Mouse (Mus musculus): ENCODE measurements around the gene Atf6b. TPM values are rescaled to one million over a fixed set of nuclear protein-coding genes. Genes with fewer than 3 reads are reported as not detected.

The Atf6b gene
- polyA plus RNA-seq, 1 experiment from 2014 or later = 119 TPM

DNA sequence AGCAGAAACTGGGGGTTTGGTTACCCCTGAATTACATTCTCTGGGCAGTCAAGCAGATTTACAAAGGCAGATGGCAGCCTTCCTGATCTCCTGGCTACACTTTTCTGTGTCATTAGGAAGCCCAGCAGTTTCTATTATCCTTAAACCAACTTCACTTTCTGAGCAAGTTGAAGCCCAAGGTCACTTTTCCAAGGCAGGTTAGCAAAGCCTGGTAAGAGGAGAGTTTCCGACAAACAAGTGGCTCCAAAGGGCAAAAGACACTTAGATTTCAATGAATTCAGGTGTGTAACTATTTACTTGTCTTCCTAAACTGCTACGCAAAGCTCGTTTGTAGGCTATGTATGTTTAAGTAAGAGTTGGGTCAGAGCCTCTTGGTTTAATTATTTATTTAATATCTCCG is 3.6 kb upstream of the Atf6b start:
- Histone ChIP-seq H3K9me3 (replicated peaks; ENCODE audit: control insufficient read depth, low read length, poor library complexity, severe bottlenecking) (no peaks in the 10 kb centered on the region), H3K4me1 (ENCODE audit: control insufficient read depth, insufficient read depth, low read length) (peaks cover 26% of the 10 kb centered on the region), H3K36me3 (ENCODE audit: control insufficient read depth, insufficient read depth, low read length) (no peaks in the 10 kb centered on the region), H3K4me2 (ENCODE audit: low read length) (no peak overlapping the region), H3K9ac (ENCODE audit: low read depth, low read length) (no peak overlapping the region), H3K4me3 (ENCODE audit: low read depth, low read length) (no peak overlapping the region), H3K27ac (ENCODE audit: low read length) (no peak overlapping the region), H3K27me3 (ENCODE audit: control insufficient read depth, insufficient read depth, low read depth, low read length) (no peaks in the 10 kb centered on the region)
- ATAC-seq = no peak
- 93% methylated on average over 4 of the region's 4 CpGs for WGBS

DNA sequence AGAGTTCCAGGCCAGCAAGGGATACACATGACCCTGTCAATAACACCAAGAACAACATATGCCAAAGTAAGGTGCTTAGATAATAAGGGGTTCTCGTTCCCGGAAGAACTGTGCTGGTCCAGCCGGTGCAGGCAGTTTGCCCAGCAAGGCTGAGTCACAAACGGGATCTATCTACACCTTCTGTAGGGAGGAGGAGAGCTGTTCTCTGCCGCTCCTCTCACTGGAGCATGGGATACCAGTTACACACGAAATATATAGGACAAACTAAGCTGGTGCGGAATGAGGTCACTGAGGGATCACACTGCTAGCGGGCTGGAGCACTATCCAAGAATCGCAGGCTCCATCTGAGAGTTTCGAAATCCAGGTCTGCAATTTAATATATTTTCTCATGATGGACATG is 3.0 kb upstream of the Atf6b start:
- Histone ChIP-seq H3K4me3 (ENCODE audit: low read depth, low read length) (no peak overlapping the region), H3K4me1 (ENCODE audit: control insufficient read depth, insufficient read depth, low read length) (peaks cover 29% of the 10 kb centered on the region), H3K27me3 (ENCODE audit: control insufficient read depth, insufficient read depth, low read depth, low read length) (no peaks in the 10 kb centered on the region), H3K27ac (ENCODE audit: low read length) (peak overlapping the region; percentile 51), H3K4me2 (ENCODE audit: low read length) (no peak overlapping the region; the same call in 1 of the 2 replicates), H3K9me3 (replicated peaks; ENCODE audit: control insufficient read depth, low read length, poor library complexity, severe bottlenecking) (no peaks in the 10 kb centered on the region), H3K9ac (ENCODE audit: low read depth, low read length) (no peak overlapping the region), H3K36me3 (ENCODE audit: control insufficient read depth, insufficient read depth, low read length) (peaks cover under 1% of the 10 kb centered on the region; the same call in 1 of the 2 replicates)
- no peak for ATAC-seq
- 85% methylated on average over 10 of the region's 10 CpGs for WGBS

DNA sequence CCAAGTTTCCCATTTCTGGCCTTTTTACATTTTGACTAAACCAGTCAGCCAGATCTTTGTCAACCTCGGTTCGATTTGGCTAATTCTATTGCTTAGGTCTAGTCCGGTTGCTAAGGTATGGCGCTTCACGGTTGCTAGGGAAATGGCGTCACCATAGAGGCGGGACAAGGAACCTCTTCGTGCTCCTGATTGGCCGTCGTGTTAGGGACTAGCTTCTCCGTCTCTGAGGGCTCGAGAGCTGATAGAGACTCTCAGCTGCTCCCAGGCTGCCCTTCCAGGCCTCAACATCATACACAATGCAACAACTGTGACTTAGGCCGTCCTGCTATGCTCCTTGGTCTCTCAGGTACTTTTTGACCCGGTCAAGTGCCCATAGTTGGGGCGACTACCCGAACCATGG is 2.3 kb upstream of the Atf6b start, which contains the start of gene Fkbpl:
Fkbpl (plus strand) TSS at position 157 of the 400 bp plus-strand sequence.
- H3K4me1 ChIP-seq (ENCODE audit: control insufficient read depth, insufficient read depth, low read length) = peaks cover 29% of the 10 kb centered on the region
- peaks cover 6% of the 10 kb centered on the region for H3K36me3 ChIP-seq (ENCODE audit: control insufficient read depth, insufficient read depth, low read length)
- no peaks in the 10 kb centered on the region for H3K9me3 ChIP-seq (replicated peaks; ENCODE audit: control insufficient read depth, low read length, poor library complexity, severe bottlenecking)
- H3K4me2 ChIP-seq (ENCODE audit: low read length) = peak within 1 kb of the TSS; percentile 70
- under 1% methylated on average over 16 of the region's 16 CpGs for WGBS
- H3K27me3 ChIP-seq (ENCODE audit: control insufficient read depth, insufficient read depth, low read depth, low read length) = no peaks in the 10 kb centered on the region
- peak; percentile 77 for ATAC-seq
- peak within 1 kb of the TSS; percentile 62 for H3K4me3 ChIP-seq (ENCODE audit: low read depth, low read length)
- peak within 1 kb of the TSS; percentile 70 for H3K9ac ChIP-seq (ENCODE audit: low read depth, low read length)
- H3K27ac ChIP-seq (ENCODE audit: low read length) = peak within 1 kb of the TSS; percentile 76

DNA sequence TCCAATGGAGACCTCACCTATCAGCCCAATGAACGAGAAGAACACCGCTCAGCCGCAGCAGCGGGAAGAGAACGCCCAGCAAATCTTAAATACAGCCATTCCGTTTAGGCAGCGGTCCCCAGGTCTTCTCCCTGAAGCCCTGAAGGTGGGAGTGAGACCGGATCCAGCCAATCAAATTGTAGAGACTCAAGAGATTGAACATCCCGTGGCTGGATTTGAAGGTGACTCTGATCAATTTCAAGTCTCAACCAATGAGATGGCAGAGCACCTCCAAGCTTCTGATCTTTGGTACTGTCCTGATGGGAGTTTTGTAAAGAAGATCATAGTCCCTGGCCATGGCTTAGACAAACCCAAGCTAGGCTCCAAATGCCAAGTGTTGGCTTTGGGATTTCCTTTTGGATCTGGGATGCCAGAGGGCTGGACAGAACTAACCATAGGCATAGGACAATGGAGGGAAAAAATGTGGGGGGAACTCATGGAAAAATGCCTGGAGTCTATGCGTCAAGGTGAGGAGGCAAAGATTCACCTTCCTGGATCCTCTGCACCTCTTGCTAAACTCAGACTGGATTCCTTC is 1.6 kb upstream of the Atf6b start:
- Histone ChIP-seq H3K4me1 (ENCODE audit: control insufficient read depth, insufficient read depth, low read length) (peaks cover 29% of the 10 kb centered on the region), H3K4me2 (ENCODE audit: low read length) (peak overlapping the region; percentile 70), H3K9ac (ENCODE audit: low read depth, low read length) (peak overlapping the region; percentile 70), H3K9me3 (replicated peaks; ENCODE audit: control insufficient read depth, low read length, poor library complexity, severe bottlenecking) (no peaks in the 10 kb centered on the region), H3K27me3 (ENCODE audit: control insufficient read depth, insufficient read depth, low read depth, low read length) (no peaks in the 10 kb centered on the region), H3K27ac (ENCODE audit: low read length) (peak overlapping the region; percentile 76; the same call in 1 of the 2 replicates), H3K4me3 (ENCODE audit: low read depth, low read length) (peak overlapping the region; percentile 62), H3K36me3 (ENCODE audit: control insufficient read depth, insufficient read depth, low read length) (peaks cover 13% of the 10 kb centered on the region)
- 50% methylated on average over 10 of the region's 10 CpGs for WGBS
- ATAC-seq = no peak

DNA sequence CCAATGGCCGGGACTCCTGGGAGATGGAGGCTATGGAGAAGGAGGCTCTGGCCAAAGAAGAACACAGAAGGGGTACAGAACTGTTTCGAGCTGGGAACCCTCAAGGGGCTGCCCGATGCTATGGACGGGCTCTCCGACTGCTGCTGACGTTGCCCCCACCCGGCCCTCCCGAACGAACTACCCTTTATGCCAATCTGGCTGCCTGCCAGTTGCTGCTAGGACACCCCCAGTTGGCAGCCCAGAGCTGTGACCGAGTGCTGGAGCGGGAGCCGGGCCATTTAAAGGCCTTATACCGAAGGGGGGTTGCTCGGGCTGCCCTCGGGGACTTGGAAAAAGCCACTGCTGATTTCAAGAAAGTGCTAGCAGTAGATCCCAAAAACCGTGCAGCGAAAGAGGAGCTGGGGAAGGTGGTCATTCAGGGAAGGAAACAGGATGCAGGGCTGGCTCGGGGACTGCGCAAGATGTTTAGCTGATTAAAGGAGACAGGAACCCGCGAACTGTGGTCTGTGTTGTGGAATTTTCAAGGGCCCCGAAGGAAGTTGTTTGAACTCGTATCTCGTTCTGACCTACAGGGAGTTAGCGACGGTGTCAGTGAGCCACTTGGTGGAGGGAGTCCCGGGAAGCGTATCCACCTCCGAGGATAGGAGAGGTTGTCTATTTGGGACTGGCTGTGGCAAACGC is 975 bp upstream of the Atf6b start:
- H3K9ac ChIP-seq (ENCODE audit: low read depth, low read length) = no peak overlapping the region
- ATAC-seq = no peak

DNA sequence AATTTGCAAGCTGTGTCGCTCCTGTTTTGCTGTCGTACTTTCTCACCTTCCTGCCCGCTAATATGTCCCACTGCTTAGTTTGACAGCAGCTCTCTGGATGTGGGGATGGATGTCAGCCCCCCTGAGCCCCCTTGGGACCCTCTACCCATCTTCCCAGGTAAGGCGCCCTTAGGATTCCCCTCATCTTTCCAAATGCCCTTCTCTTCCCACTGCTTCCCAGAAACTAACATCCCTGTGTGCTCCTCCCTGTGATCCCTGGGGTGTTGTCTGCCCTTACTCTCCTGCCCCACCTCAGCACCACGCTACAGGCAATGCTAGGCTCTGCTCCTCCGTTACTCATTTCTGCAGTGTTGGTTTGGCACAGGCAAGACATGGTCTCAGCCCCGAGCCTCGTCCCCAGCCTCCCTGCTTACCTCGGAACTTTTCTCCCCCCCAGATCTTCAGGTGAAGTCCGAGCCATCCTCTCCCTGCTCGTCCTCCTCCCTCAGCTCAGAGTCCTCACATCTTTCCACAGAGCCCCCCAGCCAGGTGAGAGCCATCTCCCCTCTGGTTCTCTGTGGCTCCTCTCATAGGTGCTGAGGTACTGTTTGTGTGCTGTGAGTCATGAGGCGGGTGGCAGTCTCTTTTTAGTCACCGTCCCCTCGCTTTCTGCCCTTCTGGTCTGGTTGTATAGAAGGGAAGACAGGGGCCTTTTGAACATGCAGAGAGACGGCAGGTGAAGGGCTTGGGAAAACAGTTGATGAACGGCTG is 1.4 kb downstream of the Atf6b start:
- no peak for ATAC-seq
- H3K36me3 ChIP-seq (ENCODE audit: control insufficient read depth, insufficient read depth, low read length) = peaks cover 30% of the 10 kb centered on the region

More for the DNA sequence above, 975 bp upstream of the Atf6b start:
- Histone ChIP-seq H3K4me1 (ENCODE audit: control insufficient read depth, insufficient read depth, low read length) (peaks cover 29% of the 10 kb centered on the region), H3K36me3 (ENCODE audit: control insufficient read depth, insufficient read depth, low read length) (peaks cover 19% of the 10 kb centered on the region), H3K4me3 (ENCODE audit: low read depth, low read length) (no peak overlapping the region), H3K4me2 (ENCODE audit: low read length) (peak overlapping the region; percentile 45; the same call in 1 of the 2 replicates), H3K9me3 (replicated peaks; ENCODE audit: control insufficient read depth, low read length, poor library complexity, severe bottlenecking) (no peaks in the 10 kb centered on the region), H3K27ac (ENCODE audit: low read length) (no peak overlapping the region), H3K27me3 (ENCODE audit: control insufficient read depth, insufficient read depth, low read depth, low read length) (no peaks in the 10 kb centered on the region)
- WGBS = 88% methylated on average over 30 of the region's 30 CpGs

DNA sequence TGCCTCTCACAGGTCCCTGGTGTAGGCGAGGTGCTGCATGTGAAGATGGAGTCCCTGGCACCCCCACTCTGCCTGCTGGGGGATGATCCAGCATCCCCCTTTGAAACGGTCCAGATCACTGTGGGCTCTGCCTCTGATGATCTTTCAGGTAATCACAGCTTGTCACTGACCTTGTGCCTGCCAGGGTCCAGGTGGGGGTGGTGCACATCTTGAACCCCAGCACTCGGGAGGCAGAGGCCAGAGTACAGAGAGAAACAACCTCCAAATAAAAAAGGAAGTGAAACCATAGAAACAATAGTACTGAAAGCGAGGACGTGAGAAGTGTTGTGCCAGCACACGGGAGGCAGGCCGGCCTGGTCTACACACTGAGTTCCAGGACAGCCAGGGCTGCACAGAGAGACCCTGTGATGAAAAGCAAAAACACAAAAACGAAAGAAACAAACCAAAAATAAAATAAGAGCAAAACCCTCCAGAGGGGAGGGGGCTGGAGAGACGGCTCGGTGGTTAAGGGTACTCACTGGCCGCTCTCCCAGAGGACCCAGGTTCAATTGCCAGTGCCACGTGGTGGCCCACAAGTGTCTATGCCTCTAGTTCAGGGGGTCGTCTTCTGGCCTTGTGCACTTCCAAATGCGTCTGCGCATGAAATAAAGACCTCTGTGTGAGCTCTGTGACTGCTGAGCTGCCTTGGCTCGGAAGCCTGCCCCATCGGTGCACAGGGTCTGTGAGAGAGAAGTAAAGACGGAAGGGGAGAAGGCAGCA is 2.3 kb downstream of the Atf6b start:
- peaks cover 36% of the 10 kb centered on the region for H3K36me3 ChIP-seq (ENCODE audit: control insufficient read depth, insufficient read depth, low read length)
- no peak overlapping the region for H3K4me2 ChIP-seq (ENCODE audit: low read length)
- no peaks in the 10 kb centered on the region for H3K9me3 ChIP-seq (replicated peaks; ENCODE audit: control insufficient read depth, low read length, poor library complexity, severe bottlenecking)
- H3K27ac ChIP-seq (ENCODE audit: low read length) = no peak overlapping the region
- no peaks in the 10 kb centered on the region for H3K27me3 ChIP-seq (ENCODE audit: control insufficient read depth, insufficient read depth, low read depth, low read length)
- ATAC-seq = no peak
- H3K9ac ChIP-seq (ENCODE audit: low read depth, low read length) = no peak overlapping the region
- no peak overlapping the region for H3K4me3 ChIP-seq (ENCODE audit: low read depth, low read length)
- H3K4me1 ChIP-seq (ENCODE audit: control insufficient read depth, insufficient read depth, low read length) = peaks cover 28% of the 10 kb centered on the region
- WGBS = 90% methylated on average over 18 of the region's 18 CpGs

More for the DNA sequence above, 1.4 kb downstream of the Atf6b start:
- WGBS = 88% methylated on average over 16 of the region's 16 CpGs
- Histone ChIP-seq H3K4me3 (ENCODE audit: low read depth, low read length) (peak overlapping the region; percentile 88; the same call in 1 of the 2 replicates), H3K27me3 (ENCODE audit: control insufficient read depth, insufficient read depth, low read depth, low read length) (no peaks in the 10 kb centered on the region), H3K9me3 (replicated peaks; ENCODE audit: control insufficient read depth, low read length, poor library complexity, severe bottlenecking) (no peaks in the 10 kb centered on the region), H3K4me2 (ENCODE audit: low read length) (peak overlapping the region; percentile 71), H3K9ac (ENCODE audit: low read depth, low read length) (peak overlapping the region; percentile 91; the same call in 1 of the 2 replicates), H3K27ac (ENCODE audit: low read length) (no peak overlapping the region), H3K4me1 (ENCODE audit: control insufficient read depth, insufficient read depth, low read length) (peaks cover 29% of the 10 kb centered on the region)

DNA sequence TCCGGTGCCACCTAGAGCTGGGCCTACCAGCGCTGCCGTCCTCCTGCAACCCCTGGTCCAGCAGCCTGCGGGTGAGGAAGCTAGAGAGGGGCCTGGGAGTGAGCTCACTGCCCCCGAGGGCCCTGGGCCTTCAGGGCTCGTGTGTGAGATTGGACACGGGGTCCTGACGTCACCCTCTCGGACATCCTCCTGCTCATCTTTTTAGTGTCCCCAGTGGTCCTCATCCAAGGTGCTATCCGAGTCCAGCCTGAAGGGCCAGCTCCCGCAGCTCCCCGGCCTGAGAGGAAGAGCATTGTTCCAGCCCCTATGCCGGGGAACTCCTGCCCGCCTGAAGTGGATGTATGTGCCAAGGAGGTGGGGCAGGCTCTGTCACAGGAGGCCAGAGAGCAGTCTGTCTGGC is 3.8 kb downstream of the Atf6b start:
- 93% methylated on average over 14 of the region's 14 CpGs for WGBS
- Histone ChIP-seq H3K4me1 (ENCODE audit: control insufficient read depth, insufficient read depth, low read length) (peaks cover 20% of the 10 kb centered on the region), H3K4me2 (ENCODE audit: low read length) (no peak overlapping the region), H3K27ac (ENCODE audit: low read length) (no peak overlapping the region), H3K36me3 (ENCODE audit: control insufficient read depth, insufficient read depth, low read length) (peaks cover 37% of the 10 kb centered on the region), H3K9ac (ENCODE audit: low read depth, low read length) (no peak overlapping the region), H3K9me3 (replicated peaks; ENCODE audit: control insufficient read depth, low read length, poor library complexity, severe bottlenecking) (no peaks in the 10 kb centered on the region), H3K27me3 (ENCODE audit: control insufficient read depth, insufficient read depth, low read depth, low read length) (no peaks in the 10 kb centered on the region), H3K4me3 (ENCODE audit: low read depth, low read length) (no peak overlapping the region)
- no peak for ATAC-seq
